Mouse (Mus musculus): ENCODE measurements around the gene Sult1a1.

The Sult1a1 gene

DNA sequence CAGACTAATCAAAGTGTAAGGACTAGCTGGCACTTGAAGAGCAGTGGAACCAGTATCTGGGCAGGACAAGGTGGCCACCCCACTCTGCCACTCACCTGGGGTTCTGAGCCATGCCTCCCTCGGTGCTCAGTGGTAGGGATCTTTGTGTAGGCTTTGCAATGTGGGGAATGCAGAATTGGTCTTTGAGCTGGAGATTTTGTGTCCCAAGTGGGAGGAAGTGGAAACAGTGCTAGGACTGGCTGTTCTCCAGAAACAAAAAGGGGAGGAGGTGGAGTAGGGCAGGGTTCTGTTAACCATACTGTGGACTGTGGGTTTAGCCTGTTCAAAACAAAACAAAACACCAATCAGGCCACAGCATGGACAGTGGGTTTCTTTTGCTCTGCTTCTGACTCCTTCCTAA is at the start of gene Sult1a1:
Gene Sult1a1, minus strand, starts transcription at position 226 of the 400 bp plus-strand sequence.
- peak; percentile 80 for DNase-seq (ENCODE audit: low spot score)

- DNase-seq (ENCODE audit: low spot score), result no peak
Measured at GRCm38 (mm10) chr7:126725667-126726066, 49.4 kb upstream of the Sult1a1 start.

DNA sequence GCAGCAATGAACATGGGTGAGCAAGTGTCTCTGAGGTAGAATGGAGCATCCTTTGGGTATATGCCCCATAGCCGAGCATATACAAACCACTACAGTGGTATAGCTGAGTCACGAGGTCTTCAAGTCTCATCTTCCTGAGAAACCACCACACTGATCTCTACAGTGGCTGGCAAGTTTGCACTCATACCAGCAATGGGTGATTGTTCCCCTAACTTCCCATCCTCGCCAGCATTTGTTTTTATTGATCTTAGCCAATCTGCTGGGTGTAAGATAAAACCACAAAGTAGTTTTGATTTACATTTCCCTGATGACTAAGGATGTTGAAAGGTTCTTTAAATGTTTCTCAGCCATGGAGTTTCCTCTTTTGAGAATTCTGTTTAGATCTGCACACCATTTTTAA is 48.8 kb upstream of the Sult1a1 start:
- DNase-seq (ENCODE audit: low spot score), result no peak

DNA sequence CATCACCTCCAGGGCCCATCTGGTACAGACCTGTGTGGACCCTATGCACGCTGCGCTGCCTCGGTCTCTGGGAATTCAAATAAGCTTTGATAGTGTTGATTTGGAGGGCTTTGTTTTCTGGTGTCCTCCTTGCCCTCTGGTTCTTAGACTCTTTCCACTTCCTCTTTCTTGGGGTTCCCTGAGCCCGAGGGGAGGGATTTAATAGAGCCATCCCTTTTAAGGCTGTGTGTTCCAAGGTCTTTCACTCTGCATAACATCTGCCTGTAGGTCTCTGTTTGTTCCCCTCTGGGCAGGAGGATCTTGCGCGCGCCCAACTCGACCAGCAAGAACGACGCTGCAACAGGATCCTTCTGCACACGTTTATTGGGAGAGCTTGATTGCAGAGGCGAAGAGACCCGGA is 45.4 kb upstream of the Sult1a1 start:
- DNase-seq (ENCODE audit: low spot score), result no peak

DNA sequence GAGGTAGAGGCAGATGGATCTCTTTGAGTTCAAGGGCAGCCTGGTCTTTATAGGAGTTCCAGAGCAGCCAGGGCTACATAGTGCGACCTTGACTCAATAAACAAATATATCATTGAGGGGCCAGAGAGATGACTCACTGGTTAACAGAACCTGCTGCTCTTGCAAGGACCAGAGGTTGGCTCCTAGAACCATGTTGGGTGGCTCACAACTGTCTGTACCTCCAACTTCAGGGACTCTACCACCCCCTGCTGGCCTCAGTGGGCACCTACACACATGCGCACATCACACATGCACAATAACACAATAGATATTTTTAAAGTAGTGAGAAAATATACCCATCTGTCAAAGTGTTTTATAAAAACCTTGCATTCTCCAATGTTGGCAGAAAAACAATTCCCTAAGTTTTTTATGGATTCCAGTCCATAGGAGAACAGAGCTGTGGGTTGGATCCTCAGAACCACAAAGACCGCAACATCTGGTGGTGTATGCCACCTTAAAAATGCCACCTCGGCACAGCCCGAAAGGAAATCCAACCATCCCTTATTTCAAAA is 42.6 kb upstream of the Sult1a1 start:
- DNase-seq (ENCODE audit: low spot score), result no peak

- DNase-seq (ENCODE audit: low spot score), result no peak
Measured at GRCm38 (mm10) chr7:126717566-126717965, 41.3 kb upstream of the Sult1a1 start.

- DNase-seq (ENCODE audit: low spot score), result no peak
Measured at GRCm38 (mm10) chr7:126715679-126716078, 39.4 kb upstream of the Sult1a1 start.

GRCm38 (mm10) chr7:126711910-126712309 is 35.7 kb upstream of the Sult1a1 start:
- no peak for DNase-seq (ENCODE audit: low spot score)

DNA sequence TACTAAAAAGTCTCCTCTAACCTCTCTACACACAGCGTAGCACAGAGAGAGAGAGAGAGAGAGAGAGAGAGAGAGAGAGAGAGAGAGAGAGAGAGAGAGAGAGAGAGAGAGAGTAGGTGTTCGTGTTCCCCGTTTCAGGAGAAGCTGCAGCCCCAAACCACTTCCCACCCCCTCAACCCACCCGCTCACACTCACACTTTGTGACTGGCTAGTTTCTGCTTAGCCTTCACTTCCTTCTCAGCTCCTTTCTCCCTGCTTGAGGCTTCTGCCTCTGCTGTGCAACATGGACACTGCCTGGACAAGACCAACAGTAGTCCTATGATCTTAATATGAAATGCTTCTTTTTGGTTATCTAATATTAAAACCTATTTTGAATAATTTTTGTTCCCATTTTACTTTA is 34.0 kb upstream of the Sult1a1 start:
- DNase-seq (ENCODE audit: low spot score), result no peak

DNA sequence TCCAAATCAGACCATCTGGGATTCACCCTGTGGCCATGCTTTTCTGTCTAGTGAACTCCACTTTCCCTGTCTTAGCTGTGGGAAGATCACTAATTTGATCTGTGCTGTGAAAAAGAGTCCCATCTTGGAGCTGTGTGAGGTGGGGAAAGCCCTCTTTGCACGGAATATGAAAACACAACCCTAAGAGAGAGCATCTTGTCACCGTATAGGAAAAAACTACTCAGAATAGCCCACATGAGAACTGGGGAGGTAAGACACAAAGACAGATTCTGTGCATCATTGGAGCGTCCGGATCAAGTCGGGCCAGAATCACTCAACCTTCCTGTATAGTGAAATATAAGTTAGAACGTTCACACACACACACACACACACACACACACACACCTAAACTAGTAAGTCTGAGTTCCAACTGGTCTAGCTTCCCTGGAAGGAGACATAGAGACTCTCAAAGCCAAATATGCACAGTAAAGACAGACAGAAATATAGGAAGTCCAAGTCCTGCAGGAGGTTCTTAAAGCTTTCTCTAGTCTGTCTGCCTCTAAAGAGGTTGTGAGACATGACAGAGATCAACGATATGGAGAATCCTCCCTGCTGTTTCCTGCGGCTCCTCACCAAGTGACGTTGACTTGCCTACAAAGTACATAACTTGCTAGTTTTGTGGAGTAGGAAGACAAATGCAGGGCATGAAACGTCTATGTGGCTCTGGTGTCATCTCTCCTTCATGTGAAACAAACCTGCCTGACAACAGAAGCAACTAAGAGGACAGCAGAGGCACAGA is 32.1 kb upstream of the Sult1a1 start:
- no peak for DNase-seq (ENCODE audit: low spot score)

DNA sequence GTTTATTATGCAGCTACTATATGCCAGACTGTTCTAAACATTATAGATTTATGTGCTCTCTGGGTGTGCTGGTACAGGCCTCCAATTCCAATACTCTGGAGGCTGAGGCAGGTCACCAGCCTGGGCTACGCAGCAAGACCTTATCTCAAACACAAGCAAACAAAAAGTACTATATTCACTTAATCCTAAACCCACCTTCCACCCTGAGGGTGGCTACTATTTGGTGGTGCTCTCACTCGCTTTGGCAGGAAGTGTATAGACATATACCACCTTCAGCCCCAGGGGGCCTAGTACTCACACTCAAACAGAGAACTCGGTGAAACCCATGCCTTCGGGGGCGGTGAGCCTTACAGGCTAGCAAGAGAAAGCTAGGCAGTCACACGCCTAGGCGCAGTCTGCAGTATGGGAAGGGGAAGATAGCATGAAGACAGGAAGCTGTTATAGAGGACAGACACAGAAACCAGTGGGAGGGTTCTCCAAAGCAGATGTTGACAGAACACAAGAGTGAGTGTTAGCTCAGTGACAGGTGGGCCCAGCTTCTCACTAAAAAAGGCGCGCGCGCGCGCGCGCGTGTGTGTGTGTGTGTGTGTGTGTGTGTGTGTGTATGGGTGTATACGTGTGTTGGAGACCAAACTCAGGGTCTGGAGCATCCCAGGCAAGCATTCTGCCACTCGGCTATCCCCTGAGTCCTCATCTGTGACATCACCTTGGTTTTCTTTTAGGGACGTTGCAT is 31.4 kb upstream of the Sult1a1 start, which contains the start of gene Coro1a:
Gene Coro1a, minus strand, starts transcription at position 346 of the 733 bp plus-strand sequence.
- no peak for DNase-seq (ENCODE audit: low spot score)

DNA sequence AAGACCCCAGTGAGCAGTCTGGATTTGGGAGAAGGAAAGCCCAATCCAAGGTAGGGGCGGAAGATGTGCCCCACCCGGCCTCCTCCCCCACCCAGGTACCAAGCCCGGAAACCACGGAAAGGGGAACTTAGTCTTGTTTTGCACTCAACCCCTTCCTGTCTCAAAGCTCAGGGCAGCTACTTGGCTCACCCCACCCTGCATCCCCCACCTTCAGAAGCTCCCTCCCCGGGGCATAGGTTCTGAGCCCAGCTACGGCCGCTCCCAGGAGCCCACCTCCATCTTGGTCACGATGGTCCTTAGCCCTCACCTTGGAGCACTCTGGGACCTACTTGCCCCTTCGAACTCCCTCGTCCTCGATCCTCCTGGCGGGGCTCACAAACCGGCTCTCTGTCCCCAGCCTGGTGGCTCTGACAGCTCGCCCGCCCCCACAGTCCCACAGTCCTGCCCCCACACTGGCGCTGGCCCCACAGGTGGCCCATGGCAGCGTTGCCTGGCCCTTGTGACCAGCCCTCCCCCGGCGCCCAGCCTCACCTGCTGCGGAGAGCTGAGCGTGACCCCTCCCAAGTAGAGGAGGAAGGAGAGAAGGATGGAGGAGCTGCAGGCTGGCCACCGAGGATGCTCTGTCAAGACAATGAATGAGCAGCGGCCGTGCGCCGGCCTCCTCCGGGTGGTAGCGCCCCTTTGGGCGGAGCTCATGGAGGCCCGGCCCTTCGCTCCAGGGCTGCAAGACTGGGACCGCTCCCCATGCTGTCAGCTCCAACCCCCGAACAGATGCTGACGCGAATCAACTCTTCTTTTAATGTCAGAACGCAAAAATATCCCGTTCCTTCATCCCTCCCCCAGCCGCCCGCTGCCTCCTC is 28.1 kb upstream of the Sult1a1 start:
- DNase-seq (ENCODE audit: low spot score), result peak; percentile 53

DNA sequence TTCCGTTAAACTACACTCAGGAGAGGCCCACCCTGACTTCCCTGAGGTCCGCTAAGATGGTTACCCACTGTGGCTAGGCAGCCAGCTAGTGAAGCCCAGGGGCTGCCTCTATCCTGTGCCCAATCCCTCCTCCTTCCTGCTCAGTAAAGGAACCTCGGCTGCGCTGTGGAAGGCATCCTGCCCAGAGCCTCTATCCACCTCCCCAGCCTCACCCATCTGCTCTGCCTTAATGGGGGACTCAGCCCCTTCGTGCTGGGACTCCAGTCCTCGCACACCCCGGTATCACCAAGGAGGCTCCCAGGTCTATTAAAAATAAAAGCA is 27.5 kb upstream of the Sult1a1 start:
- DNase-seq (ENCODE audit: low spot score), result no peak

DNA sequence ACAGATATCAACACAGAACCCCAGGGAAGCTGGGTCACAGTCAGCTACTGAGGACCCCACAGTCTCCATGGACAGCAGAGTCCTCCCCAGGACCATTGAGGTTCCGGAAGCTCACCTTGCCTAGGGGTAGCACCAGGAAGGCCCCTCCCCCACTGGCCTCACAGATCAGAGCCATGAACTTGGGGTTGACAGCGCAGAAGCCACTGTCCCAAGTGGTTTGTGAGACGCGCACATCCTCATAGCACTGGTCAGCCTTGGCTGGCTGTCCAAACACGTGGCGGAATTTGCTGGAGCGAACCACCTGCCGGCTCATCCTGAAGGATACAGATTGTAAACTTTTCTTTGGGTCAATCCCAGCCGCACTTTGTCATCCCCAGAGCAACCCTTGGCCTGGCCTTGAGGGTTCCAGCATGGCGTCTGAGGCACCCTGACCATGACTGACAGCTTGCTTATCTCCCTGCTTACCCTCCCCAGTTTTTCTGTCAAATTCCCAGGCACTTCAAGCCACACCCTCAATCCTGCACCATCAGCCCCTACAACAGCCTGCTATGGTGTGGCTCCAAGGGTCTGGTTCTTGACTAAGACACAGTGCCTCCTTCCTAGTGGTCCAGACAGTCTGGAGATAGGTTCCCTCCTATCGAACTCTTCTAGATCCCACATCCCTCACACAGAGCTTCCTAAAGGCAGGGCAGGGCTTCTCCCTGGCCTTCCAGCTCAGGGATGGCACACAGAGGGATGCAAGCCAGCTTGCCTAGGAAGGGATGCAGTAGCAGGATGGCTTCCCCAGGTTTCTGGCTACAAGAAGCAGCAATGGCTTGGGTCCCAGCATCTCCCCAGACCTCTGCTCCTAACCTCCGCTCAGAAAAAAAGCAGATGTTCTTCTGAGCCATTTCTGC is 26.9 kb upstream of the Sult1a1 start:
- no peak for DNase-seq (ENCODE audit: low spot score)

GRCm38 (mm10) chr7:126702358-126702757 is 26.1 kb upstream of the Sult1a1 start:
- no peak for DNase-seq (ENCODE audit: low spot score)

GRCm38 (mm10) chr7:126701559-126702357 is 25.5 kb upstream of the Sult1a1 start:
- no peak for DNase-seq (ENCODE audit: low spot score)

GRCm38 (mm10) chr7:126701070-126701469 is 24.8 kb upstream of the Sult1a1 start:
- DNase-seq (ENCODE audit: low spot score), result peak; percentile 76

DNA sequence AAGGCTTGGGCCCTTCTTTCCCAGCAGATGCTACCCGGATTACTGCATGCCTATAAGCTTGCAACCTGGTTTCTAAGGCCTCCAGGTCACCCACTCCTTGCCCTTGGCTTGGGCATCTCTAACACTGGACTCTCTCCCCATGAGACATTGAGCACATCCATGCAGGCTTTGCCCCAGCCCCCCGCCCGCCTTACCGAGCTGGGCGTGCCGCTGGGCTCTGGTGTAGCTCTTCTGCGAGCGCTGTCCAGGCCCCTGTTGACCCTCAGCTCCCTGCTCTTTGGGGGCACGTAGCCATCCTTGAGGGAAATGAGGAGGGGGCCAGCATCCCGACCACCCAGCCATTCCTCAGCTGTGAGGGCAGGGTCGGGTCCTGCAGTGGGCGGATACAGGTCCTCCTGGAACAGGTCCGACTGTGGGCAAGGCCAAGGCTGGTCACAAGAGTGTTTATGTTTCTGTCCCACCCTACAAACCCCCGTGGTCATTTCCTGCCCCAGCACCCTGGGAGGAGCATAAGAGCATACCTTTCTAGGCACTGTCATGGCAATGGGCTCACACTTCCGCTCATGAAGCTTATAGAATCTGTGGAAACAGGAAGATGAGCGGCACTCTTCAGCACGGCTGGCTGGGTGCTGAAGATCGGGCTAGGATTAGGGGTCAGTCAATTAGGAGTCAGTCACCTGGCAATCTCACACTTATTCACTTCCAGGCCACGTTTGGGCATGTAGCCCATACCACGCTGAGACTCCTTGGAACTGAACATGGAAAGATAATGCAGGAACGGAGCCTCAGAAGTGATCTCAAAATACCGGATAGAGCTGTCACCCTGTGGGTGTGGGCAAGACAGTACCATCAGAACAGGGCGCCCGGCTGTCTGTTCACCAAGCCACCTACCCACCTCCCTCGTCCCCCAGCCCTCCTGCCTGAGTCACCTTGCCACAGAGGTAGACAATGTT is 24.1 kb upstream of the Sult1a1 start:
- DNase-seq (ENCODE audit: low spot score), result no peak

GRCm38 (mm10) chr7:126697838-126698237 is 21.6 kb upstream of the Sult1a1 start:
- no peak for DNase-seq (ENCODE audit: low spot score)
